Mouse (Mus musculus): Measurements from ENCODE around the gene Cd46.

DNA sequence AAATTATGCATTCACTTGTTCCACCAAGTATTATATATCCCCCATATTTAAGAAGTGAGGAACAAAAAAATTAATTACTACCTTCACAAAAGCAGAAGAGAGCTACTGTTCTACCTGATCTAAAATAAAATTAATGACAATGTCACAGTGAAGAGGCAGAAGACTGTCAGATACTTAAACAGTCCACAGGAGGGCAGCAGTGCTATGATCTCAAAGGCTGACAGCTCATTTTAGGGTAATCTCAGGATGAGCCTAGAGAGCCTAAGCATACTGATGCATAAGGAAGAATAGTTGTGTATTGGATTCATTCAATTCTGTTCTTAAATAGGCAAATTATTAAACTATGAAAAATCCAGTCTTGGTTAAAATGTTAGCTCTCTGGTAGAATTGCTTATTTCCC, 51.6 kb downstream of the Cd46 start:
- peak; percentile 80 for TF ChIP-seq CTCF (IDR thresholded peaks at IDR 0.05; ENCODE audit: low read depth)
- TF ChIP-seq EP300 (IDR thresholded peaks at IDR 0.05; ENCODE audit: low read depth) = no peak

All from liver, postnatal 0 days (tissue).